Mouse (Mus musculus) thymus, adult 18-20 months (tissue): ENCODE data around the gene Olfr828.

Experiments used
- DNase-seq, 2 experiments: peaks; one replicate each; pipeline ENCODE4 v3.0.0; 2022; ENCODE audit warnings: mixed read lengths in 2 of 2

The Olfr828 gene

DNA sequence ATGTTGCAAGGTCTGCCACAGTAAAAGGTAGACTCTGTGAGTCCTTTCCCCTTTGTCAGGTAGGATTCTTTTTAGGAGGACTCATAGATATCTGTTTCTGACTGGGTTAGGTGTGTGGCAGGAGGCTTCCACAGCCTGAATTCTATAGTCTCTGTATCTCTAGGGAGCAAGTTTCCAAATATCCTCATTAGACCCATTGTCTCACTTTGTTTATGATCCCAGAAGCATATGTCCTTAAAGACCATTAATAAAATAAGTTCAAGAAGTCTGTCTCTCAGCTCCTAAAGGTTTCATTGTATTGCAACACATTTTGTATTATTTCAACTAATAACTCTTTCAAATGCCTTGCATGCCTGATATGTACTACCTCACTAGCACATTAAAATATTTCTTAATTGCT lies at the start of gene Olfr828:
Gene Olfr828, minus strand, starts transcription at position 101 of the 400 bp plus-strand sequence.
- no peak for DNase-seq

DNA sequence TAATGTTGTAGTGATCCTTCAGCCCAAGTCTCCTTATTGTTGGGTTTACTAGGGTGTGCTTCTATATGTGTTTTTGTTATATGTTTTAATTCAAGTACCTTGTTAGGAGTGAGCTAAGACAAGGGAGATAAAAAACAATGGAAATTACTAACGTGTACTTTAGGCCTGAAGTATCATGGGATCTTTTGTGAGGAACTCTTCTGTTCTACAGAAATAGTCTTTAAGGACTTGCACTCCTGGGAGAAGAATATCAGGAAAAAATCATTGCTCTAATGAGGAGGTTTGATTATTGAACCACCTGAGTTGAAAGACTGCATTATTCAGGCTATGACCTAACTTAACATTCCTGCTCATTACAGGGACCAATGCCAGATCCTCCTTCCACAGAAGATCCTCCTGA lies 35.3 kb upstream of the Olfr828 start, which contains the start of gene Olfr829:
Gene Olfr829, plus strand, starts transcription at position 301 of the 400 bp plus-strand sequence.
- DNase-seq, result no peak

- DNase-seq, result no peak
Measured at GRCm38 (mm10) chr9:18785316-18785715, 34.0 kb downstream of the Olfr828 start.

DNA sequence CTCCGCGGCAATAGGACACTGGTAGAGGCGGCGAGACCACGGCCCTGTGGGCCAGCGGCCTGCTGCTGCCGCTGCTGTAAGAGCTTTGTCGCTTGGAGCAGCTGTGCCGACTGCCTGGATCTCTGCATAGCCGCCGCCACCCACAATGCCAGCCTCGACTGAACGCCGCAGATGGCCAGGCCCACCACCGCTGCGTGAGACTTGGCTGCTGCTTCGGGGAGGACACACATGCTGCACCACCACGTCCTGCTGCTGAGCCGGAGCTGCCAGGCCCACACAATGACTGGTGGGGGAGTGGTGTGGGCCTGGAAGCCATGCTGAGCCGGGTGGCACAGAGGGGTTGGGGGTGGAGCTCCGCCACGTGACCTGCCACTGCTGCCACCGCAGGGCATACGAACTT lies 39.9 kb downstream of the Olfr828 start:
- DNase-seq, result no peak

GRCm38 (mm10) chr9:18778981-18779380 lies 40.3 kb downstream of the Olfr828 start:
- no peak for DNase-seq
